Mouse (Mus musculus) kidney, adult 2 months (tissue): Measurements from ENCODE around the gene Agl.
A peak's percentile ranks its signal among the peaks of the same experiment; 100 is the strongest.

Source experiments
- CTCF ChIP-seq: fragments of 200-500 bp; conservative IDR thresholded peaks from 2 replicates; pipeline ENCODE4 v1.5.1; 2011; ENCODE audit warnings: low read depth, mild to moderate bottlenecking, control low read depth, low read length, moderate library complexity, mixed read lengths; ENCODE audit not compliant: insufficient read depth, insufficient read length
- POLR2A ChIP-seq: fragments of 200-500 bp; IDR thresholded peaks from one replicate; pipeline ENCODE4 v1.6.1; 2011; ENCODE audit warnings: low read depth, low read length, control low read depth

- TF ChIP-seq CTCF: peak; percentile 95
- no peak for TF ChIP-seq POLR2A
These were observed 28.1 kb upstream of the Agl start for GRCm38 (mm10) chr3:116835770-116836680.
